Mouse (Mus musculus): ENCODE measurements around the gene Tmem262. TPM values are rescaled to one million over a fixed set of nuclear protein-coding genes. Genes with fewer than 3 reads are reported as not detected.

Tmem262 gene
- total and polyA plus RNA-seq, 3 experiments = 0.18 TPM; not detected in 2

DNA sequence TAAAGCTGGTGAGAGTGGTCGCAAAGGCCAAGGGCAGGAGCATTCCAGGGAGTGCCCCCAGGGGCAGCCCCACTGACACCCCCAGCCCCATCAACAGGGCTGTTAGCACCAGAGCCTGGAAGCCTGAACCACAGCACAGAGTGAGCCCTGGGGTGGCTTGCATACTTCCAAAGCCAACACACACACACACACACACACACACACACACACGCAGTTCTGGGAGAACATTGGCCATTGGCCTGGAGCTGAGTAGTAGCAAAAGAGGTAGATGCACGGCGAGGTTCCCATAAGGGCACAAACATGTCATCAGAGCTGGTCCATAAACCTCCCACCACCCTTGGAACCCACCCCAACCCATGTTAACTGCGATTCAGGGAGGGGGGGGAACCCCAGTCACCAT lies 13.3 kb upstream of the Tmem262 start:
- no peak overlapping the region for H3K27ac ChIP-seq (ENCODE audit: control insufficient read depth, low read depth, low read length)
- H3K9ac ChIP-seq (ENCODE audit: control insufficient read depth, low read depth, low read length, poor library complexity, severe bottlenecking) = peak overlapping the region; percentile 75
- no peak for TF ChIP-seq CTCF (IDR thresholded peaks at IDR 0.05 in 2 of 3, conservative IDR thresholded peaks at IDR 0.05 in 1 of 3; ENCODE audit: control insufficient read depth in 1 of 3, insufficient read depth in 1 of 3, low read depth in 2 of 3, low read length in 3 of 3, poor library complexity in 1 of 3, severe bottlenecking in 1 of 3)
- TF ChIP-seq BHLHE40 (IDR thresholded peaks at IDR 0.05; ENCODE audit: borderline replicate concordance, low read depth, low read length) = 0 out of 2 replicates have a peak, but pooled peaks have one; percentile 9
- 0 out of 2 replicates have a peak, but pooled peaks have one; percentile 18 for TF ChIP-seq ELF1 (IDR thresholded peaks at IDR 0.05; ENCODE audit: low read depth, low read length)
- TF ChIP-seq KAT2A (conservative IDR thresholded peaks at IDR 0.05; ENCODE audit: low read depth, low read length) = no peak
- no peak for TF ChIP-seq TAL1 (IDR thresholded peaks at IDR 0.05; ENCODE audit: low read length)
- peaks cover 12% of the 10 kb centered on the region for H3K79me2 ChIP-seq (ENCODE audit: control insufficient read depth, insufficient read depth, low read length, poor library complexity)
- no peaks in the 10 kb centered on the region for H3K9me3 ChIP-seq (replicated peaks; ENCODE audit: insufficient read depth, low read length)
- H3K27me3 ChIP-seq (ENCODE audit: control insufficient read depth in 1 of 2, insufficient read depth in 2 of 2, low read length in 2 of 2) = no peaks in the 10 kb centered on the region
- H3K36me3 ChIP-seq (ENCODE audit: control insufficient read depth in 1 of 2, insufficient read depth in 2 of 2, low read length in 2 of 2) = peaks cover 0 to 6% of the 10 kb centered on the region in 2 experiments; a peak in 1 of 4 replicates
- H3K4me3 ChIP-seq (ENCODE audit: control insufficient read depth in 1 of 2, insufficient read depth in 1 of 2, low read depth in 2 of 2, low read length in 2 of 2) = peak overlapping the region; percentile 40 to 49; a peak in 3 of 4 replicates
- peaks cover 0 to 13% of the 10 kb centered on the region in 2 experiments; a peak in 3 of 4 replicates for H3K4me1 ChIP-seq (ENCODE audit: control insufficient read depth in 1 of 2, insufficient read depth in 2 of 2, low read length in 2 of 2)
- no peak for DNase-seq (ENCODE audit: low read depth, low spot score)

DNA sequence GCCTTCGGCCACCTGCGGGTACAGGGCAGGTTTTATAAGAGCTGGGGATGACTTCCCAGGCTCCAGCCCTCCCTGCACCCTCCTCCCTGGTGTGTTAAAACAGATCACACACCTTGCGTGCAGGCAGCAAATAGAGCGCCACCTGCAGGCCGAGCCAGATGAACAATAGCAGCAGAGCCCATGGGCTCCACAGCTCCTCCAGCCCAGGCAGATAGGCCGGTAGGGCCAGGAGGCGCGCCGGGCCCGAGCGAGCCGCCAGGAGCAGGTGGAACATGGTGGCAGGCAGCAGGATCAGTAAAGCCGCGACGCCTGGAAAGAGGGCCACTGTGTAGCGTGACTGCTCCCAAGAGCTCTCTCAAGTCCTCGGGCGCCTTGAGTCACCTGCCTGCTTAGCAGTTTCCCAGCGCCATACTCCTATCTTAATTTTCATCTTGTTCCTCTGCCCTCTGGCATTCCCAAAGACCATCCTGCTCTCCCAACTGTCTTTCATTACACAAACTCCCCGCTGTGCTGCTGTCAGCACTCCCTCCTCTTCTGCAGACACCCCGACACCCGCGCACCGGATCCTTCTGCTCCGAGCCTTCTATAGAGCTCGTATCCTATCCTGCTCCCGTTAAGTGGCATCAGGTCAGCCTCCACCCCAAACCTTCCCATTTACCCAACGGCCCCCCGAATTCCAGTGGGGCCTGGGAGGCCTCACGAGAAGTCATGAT lies 12.7 kb upstream of the Tmem262 start:
- Histone ChIP-seq H3K9me3 (replicated peaks; ENCODE audit: insufficient read depth, low read length) (no peaks in the 10 kb centered on the region), H3K27ac (ENCODE audit: control insufficient read depth, low read depth, low read length) (peak overlapping the region; percentile 15), H3K79me2 (ENCODE audit: control insufficient read depth, insufficient read depth, low read length, poor library complexity) (peaks cover 6% of the 10 kb centered on the region), H3K4me3 (ENCODE audit: control insufficient read depth in 1 of 2, insufficient read depth in 1 of 2, low read depth in 2 of 2, low read length in 2 of 2) (peak overlapping the region; percentile 49 to 73), H3K27me3 (ENCODE audit: control insufficient read depth in 1 of 2, insufficient read depth in 2 of 2, low read length in 2 of 2) (no peaks in the 10 kb centered on the region), H3K9ac (ENCODE audit: control insufficient read depth, low read depth, low read length, poor library complexity, severe bottlenecking) (peak overlapping the region; percentile 75), H3K36me3 (ENCODE audit: control insufficient read depth in 1 of 2, insufficient read depth in 2 of 2, low read length in 2 of 2) (peaks cover 0 to 6% of the 10 kb centered on the region in 2 experiments; a peak in 1 of 4 replicates), H3K4me1 (ENCODE audit: control insufficient read depth in 1 of 2, insufficient read depth in 2 of 2, low read length in 2 of 2) (peaks cover 0 to 12% of the 10 kb centered on the region in 2 experiments; a peak in 3 of 4 replicates)
- TF ChIP-seq TAL1 (IDR thresholded peaks at IDR 0.05; ENCODE audit: low read length) = no peak
- TF ChIP-seq RAD21 (IDR thresholded peaks at IDR 0.05; ENCODE audit: low read depth, low read length) = peak; percentile 28
- peak; percentile 46 for TF ChIP-seq MAZ (IDR thresholded peaks at IDR 0.05; ENCODE audit: low read depth, low read length)
- TF ChIP-seq SIN3A (IDR thresholded peaks at IDR 0.05; ENCODE audit: low read length) = peak; percentile 49
- peak; percentile 45; the same call in 1 of the 2 replicates for TF ChIP-seq UBTF (IDR thresholded peaks at IDR 0.05; ENCODE audit: borderline replicate concordance, insufficient read depth, low read depth, low read length)
- TF ChIP-seq SMC3 (IDR thresholded peaks at IDR 0.05; ENCODE audit: low read depth, low read length) = peak; percentile 67
- peak; percentile 20 for TF ChIP-seq HCFC1 (IDR thresholded peaks at IDR 0.05; ENCODE audit: low read depth, low read length)
- TF ChIP-seq CHD2 (IDR thresholded peaks at IDR 0.05; ENCODE audit: low read length) = no peak
- peak; percentile 75 to 95 (median 92) for TF ChIP-seq CTCF (IDR thresholded peaks at IDR 0.05 in 2 of 3, conservative IDR thresholded peaks at IDR 0.05 in 1 of 3; ENCODE audit: control insufficient read depth in 1 of 3, insufficient read depth in 1 of 3, low read depth in 2 of 3, low read length in 3 of 3, poor library complexity in 1 of 3, severe bottlenecking in 1 of 3)
- TF ChIP-seq POLR2AphosphoS5 (IDR thresholded peaks at IDR 0.05; ENCODE audit: borderline replicate concordance, low read depth, low read length) = no peak
- TF ChIP-seq MYC (IDR thresholded peaks at IDR 0.05; ENCODE audit: low read depth, low read length) = peak; percentile 41; the same call in 1 of the 2 replicates
- peak; percentile 93 for DNase-seq (ENCODE audit: low read depth, low spot score)

All from MEL (cell line).